Mouse (Mus musculus) heart, embryonic 16.5 days (tissue): ENCODE data around the gene Gm10471. TPM values are rescaled to one million over a fixed set of nuclear protein-coding genes. Genes with fewer than 3 reads are reported as not detected.
"Not testable (repeated sequence)": the region's sequence is repeated elsewhere in the genome, so short reads cannot be mapped to it uniquely, and the experiment has no call there.

Experiments
- ATAC-seq: fragments of 200-750 bp; cut with Nextera tagmentation; replicated peaks from 2 replicates; pipeline ENCODE4 v1.8.0; 2017; ENCODE audit warnings: moderate number of reproducible peaks; ENCODE audit not compliant: insufficient read depth, low FRiP score; ENCODE audit errors: extremely low read depth
- H3K27ac ChIP-seq: fragments of 300-500 bp; sonication (generic); 2 replicates; pipeline ENCODE4 v1.5.1; 2014; ENCODE audit warnings: mild to moderate bottlenecking, low read length, control low read depth, moderate library complexity
- H3K27me3 ChIP-seq: fragments of 300-500 bp; sonication (generic); 2 replicates; pipeline ENCODE4 v1.6.1; 2014; ENCODE audit warnings: low read length, mixed read lengths; ENCODE audit not compliant: control insufficient read depth, insufficient read depth
- H3K36me3 ChIP-seq: fragments of 300-500 bp; sonication (generic); 2 replicates; pipeline ENCODE4 v1.6.1; 2014; ENCODE audit not compliant: control insufficient read depth, insufficient read depth
- H3K4me1 ChIP-seq: fragments of 300-500 bp; sonication (generic); 2 replicates; pipeline ENCODE4 v1.6.1; 2014; ENCODE audit warnings: low read length, mixed read lengths; ENCODE audit not compliant: control insufficient read depth, insufficient read depth
- H3K4me2 ChIP-seq: fragments of 300-500 bp; sonication (generic); 2 replicates; pipeline ENCODE4 v1.6.1; 2014; ENCODE audit warnings: low read depth, mild to moderate bottlenecking, control low read depth, low read length
- H3K4me3 ChIP-seq: fragments of 300-500 bp; sonication (generic); 2 replicates; pipeline ENCODE4 v1.5.1; 2014; ENCODE audit warnings: mild to moderate bottlenecking, control low read depth, low read length
- H3K9ac ChIP-seq: fragments of 300-500 bp; sonication (generic); 2 replicates; pipeline ENCODE4 v1.6.1; 2014; ENCODE audit warnings: low read length, control low read depth
- H3K9me3 ChIP-seq: fragments of 300-500 bp; sonication (generic); replicated peaks from 2 replicates; pipeline ENCODE4 v1.6.1; 2016; ENCODE audit warnings: low read length; ENCODE audit not compliant: control insufficient read depth
- WGBS: fragments of 180-500 bp; shearing (Covaris S2); extraction: QIAGEN DNeasy Blood & Tissue Kit; methylation state at CpG from one replicate; pipeline ENCODE4 v1.1.7; 2014; 5-methylcytosine and 5-hydroxymethylcytosine counted together
- polyA plus RNA-seq: library from polyadenylated mRNA; unstranded; fragments of >200 nt; fragmentation: Nextera tagmentation; extraction: Ambion mirVana; gene quantifications from 2 replicates; pipeline ENCODE4 v1.2.1, GENCODE M21; 2015

Gm10471 gene
- not detected in 2 replicates for polyA plus RNA-seq

DNA sequence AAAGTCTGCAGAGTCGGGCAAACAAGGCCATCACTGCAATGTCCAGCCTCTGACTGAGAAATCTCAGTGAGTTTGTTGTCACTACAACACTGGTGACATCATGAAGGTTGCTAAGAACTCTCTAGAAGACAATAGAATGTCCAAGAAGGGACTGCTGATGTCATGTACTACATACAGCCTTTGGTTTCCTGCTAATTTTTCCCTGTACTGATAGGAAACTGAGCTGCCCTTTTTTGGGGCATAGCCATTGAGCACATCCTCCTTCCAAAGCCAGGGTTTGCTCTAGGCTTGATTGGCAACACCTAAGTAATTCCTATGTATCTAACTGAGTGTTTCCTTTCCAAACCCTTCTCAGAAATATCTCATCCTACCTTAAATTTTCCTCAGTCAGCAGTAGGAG, at the start of gene Gm10471:
Gene Gm10471, minus strand, starts transcription at position 101 of the 400 bp plus-strand sequence.
- H3K9ac ChIP-seq, H3K4me3 ChIP-seq, H3K27me3 ChIP-seq, H3K9me3 ChIP-seq, H3K27ac ChIP-seq, H3K4me2 ChIP-seq, H3K4me1 ChIP-seq, ATAC-seq, H3K36me3 ChIP-seq: not testable (repeated sequence)
- WGBS = 67% methylated on average over 1 of the region's 1 CpGs

DNA sequence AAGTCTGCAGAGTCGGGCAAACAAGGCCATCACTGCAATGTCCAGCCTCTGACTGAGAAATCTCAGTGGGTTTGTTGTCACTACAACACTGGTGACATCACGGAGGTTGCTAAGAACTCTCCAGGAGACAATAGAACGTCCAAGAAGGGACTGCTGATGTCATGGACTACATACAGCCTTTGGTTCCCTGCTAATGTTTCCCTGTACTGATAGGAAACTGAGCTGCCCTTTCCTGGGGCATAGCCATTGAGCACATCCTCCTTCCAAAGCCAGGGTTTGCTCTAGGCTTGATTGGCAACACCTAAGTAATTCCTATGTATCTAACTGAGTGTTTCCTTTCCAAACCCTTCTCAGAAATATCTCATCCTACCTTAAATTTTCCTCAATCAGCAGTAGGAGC, 32.2 kb upstream of the Gm10471 start, which contains the start of gene Gm10220:
Gene Gm10220, minus strand, starts transcription at position 101 of the 400 bp plus-strand sequence.
- H3K4me3 ChIP-seq, H3K4me2 ChIP-seq, H3K9ac ChIP-seq, H3K9me3 ChIP-seq, H3K27ac ChIP-seq, H3K4me1 ChIP-seq, H3K27me3 ChIP-seq, H3K36me3 ChIP-seq, ATAC-seq: not testable (repeated sequence)
- WGBS = no CpG with 5 or more reads among the region's 3 CpGs

DNA sequence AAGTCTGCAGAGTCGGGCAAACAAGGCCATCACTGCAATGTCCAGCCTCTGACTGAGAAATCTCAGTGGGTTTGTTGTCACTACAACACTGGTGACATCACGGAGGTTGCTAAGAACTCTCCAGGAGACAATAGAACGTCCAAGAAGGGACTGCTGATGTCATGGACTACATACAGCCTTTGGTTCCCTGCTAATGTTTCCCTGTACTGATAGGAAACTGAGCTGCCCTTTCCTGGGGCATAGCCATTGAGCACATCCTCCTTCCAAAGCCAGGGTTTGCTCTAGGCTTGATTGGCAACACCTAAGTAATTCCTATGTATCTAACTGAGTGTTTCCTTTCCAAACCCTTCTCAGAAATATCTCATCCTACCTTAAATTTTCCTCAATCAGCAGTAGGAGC, 16.2 kb upstream of the Gm10471 start, which contains the start of gene 5031410I06Rik:
Gene 5031410I06Rik, minus strand, starts transcription at position 101 of the 400 bp plus-strand sequence.
- not testable (repeated sequence) for H3K4me1 ChIP-seq, H3K4me3 ChIP-seq, H3K36me3 ChIP-seq, H3K9me3 ChIP-seq, H3K9ac ChIP-seq, H3K4me2 ChIP-seq, ATAC-seq, H3K27me3 ChIP-seq, H3K27ac ChIP-seq
- no CpG with 5 or more reads among the region's 3 CpGs for WGBS

DNA sequence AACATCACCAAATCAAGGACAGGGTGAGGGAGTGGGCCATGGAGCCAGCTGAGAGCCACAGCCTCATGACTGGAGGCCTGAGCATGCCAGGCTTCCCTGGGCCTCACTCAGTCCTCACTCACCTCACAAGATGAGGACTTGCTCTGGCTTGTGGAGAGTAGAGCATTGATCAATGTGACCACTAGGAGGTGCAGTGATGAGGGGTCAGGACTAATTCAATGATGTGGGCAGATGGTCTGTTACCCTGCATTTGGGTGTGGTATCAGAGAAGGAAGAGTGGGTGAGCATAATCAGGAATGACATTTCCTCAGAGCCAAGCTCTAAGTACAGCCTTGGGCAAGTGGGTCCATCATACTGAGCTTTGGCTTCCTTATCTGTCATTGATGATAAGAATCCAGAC, 10.1 kb downstream of the Gm10471 start:
- not testable (repeated sequence) for ATAC-seq, H3K9me3 ChIP-seq, H3K9ac ChIP-seq, H3K4me3 ChIP-seq, H3K36me3 ChIP-seq, H3K27ac ChIP-seq, H3K27me3 ChIP-seq, H3K4me2 ChIP-seq, H3K4me1 ChIP-seq

DNA sequence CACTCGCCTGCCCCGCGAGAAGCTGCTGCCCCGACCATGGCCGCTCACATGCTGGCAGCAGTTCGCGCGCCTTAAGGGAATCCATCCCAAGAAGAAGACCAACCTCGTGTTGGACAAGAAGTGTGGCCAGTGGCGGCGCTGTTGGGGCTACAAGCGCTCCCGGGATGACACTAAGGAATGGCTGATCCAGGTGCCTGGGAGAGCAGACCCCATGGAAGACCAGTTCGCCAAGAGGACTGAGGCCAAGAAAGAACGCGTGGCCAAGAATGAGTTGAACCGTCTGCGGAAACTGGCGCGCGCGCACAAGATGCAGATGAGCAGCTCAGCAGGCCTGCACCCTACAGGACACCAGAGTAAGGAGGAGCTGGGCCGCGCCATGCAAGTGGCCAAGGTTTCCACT, 18.4 kb downstream of the Gm10471 start:
- WGBS = 84% methylated on average over 24 of the region's 24 CpGs
- Histone ChIP-seq H3K4me3 (no peak overlapping the region), H3K36me3 (no peaks in the 10 kb centered on the region), H3K9me3 (no peaks in the 10 kb centered on the region), H3K9ac (no peak overlapping the region), H3K27me3 (no peaks in the 10 kb centered on the region), H3K4me1 (no peaks in the 10 kb centered on the region), H3K4me2 (no peak overlapping the region), H3K27ac (no peak overlapping the region)
- no peak for ATAC-seq

DNA sequence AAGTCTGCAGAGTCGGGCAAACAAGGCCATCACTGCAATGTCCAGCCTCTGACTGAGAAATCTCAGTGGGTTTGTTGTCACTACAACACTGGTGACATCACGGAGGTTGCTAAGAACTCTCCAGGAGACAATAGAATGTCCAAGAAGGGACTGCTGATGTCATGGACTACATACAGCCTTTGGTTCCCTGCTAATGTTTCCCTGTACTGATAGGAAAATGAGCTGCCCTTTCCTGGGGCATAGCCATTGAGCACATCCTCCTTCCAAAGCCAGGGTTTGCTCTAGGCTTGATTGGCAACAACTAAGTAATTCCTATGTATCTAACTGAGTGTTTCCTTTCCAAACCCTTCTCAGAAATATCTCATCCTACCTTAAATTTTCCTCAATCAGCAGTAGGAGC, 30.6 kb downstream of the Gm10471 start, which contains the start of gene Gm7347:
Gene Gm7347, minus strand, starts transcription at position 101 of the 400 bp plus-strand sequence.
- not testable (repeated sequence) for ATAC-seq, H3K4me3 ChIP-seq, H3K9ac ChIP-seq, H3K9me3 ChIP-seq, H3K27ac ChIP-seq, H3K36me3 ChIP-seq, H3K4me1 ChIP-seq, H3K27me3 ChIP-seq, H3K4me2 ChIP-seq
- no CpG with 5 or more reads among the region's 2 CpGs for WGBS

DNA sequence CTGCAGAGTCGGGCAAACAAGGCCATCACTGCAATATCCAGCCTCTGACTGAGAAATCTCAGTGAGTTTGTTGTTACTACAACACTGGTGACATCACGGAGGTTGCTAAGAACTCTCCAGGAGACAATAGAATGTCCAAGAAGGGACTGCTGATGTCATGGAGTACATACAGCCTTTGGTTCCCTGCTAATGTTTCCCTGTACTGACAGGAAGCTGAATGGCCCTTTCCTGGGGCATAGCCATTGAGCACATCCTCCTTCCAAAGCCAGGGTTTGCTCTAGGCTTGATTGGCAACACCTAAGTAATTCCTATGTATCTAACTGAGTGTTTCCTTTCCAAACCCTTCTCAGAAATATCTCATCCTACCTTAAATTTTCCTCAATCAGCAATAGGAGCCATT, 49.6 kb downstream of the Gm10471 start, which contains the start of gene Speer4a:
Gene Speer4a, minus strand, starts transcription at position 101 of the 400 bp plus-strand sequence.
- H3K4me1 ChIP-seq, H3K4me3 ChIP-seq, H3K27ac ChIP-seq, H3K36me3 ChIP-seq, H3K4me2 ChIP-seq, H3K9me3 ChIP-seq, ATAC-seq, H3K9ac ChIP-seq, H3K27me3 ChIP-seq: not testable (repeated sequence)
- 59% methylated on average over 2 of the region's 2 CpGs for WGBS

Other genes starting within 250 kb of the Gm10471 start
- 0.10 TPM in 1 of 2 replicates, not detected in the other for gene Gm21663, start 146.9 kb downstream of the Gm10471 start, polyA plus RNA-seq
- not detected in 2 replicates for gene Gm21671, start 134.9 kb downstream of the Gm10471 start, polyA plus RNA-seq
- gene Gm21680, start 116.6 kb downstream of the Gm10471 start, polyA plus RNA-seq = 0.07 TPM in 1 of 2 replicates, not detected in the other
- gene Gm21698, start 100.6 kb downstream of the Gm10471 start, polyA plus RNA-seq = not detected in 2 replicates
- gene Gm1979, start 84.5 kb downstream of the Gm10471 start, polyA plus RNA-seq = 0.10 TPM in 1 of 2 replicates, not detected in the other
- gene Gm5862, start 66.4 kb downstream of the Gm10471 start, polyA plus RNA-seq = not detected in 2 replicates
- 0.05 TPM in 1 of 2 replicates, not detected in the other for gene Speer4a, start 49.7 kb downstream of the Gm10471 start, polyA plus RNA-seq
- not detected in 2 replicates for gene Gm7347, start 30.7 kb downstream of the Gm10471 start, polyA plus RNA-seq
- gene 5031410I06Rik, start 16.1 kb upstream of the Gm10471 start, polyA plus RNA-seq = 0.09 TPM in 1 of 2 replicates, not detected in the other
- gene Gm10220, start 32.1 kb upstream of the Gm10471 start, polyA plus RNA-seq = not detected in 2 replicates
- not detected in 2 replicates for gene Gm7361, start 168.4 kb upstream of the Gm10471 start, polyA plus RNA-seq